Mouse (Mus musculus): ENCODE measurements around the gene Gan.

DNA sequence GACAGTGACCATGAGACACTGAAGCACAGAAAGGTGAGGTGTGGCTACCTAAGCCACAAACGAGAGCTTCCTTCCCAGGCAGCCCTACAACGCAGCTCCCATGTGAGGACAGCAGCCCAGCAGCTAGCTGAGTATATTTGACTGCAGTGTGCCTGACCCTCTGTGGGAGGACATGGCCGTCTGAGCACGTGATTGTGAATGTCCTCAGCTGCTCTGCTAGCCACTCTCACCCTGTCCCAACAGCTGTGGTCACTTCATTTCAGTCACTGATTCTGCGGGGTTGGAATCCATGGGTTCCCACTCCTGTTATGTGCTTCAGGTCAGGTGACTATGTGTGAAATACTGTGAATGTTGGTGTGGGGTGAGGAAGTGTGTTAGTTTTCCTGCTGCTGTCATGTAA, 18.4 kb downstream of the Gan start:
- TF ChIP-seq GATA1 (IDR thresholded peaks at IDR 0.05; ENCODE audit: borderline replicate concordance, low read length), result no peak
- no peak for TF ChIP-seq POLR2AphosphoS5 (IDR thresholded peaks at IDR 0.05; ENCODE audit: insufficient replicate concordance, low read depth, low read length)

Measured in G1E (cell line).